Mouse (Mus musculus) midbrain, embryonic 14.5 days (tissue): ENCODE data around the gene Myo1d. TPM values are rescaled to one million over a fixed set of nuclear protein-coding genes. Genes with fewer than 3 reads are reported as not detected.

Experiments used
- ATAC-seq: fragments of 200-750 bp; cut with Nextera tagmentation; 2 replicates; pipeline ENCODE4 v1.8.0; 2017; ENCODE audit warnings: moderate number of reproducible peaks, moderate library complexity; ENCODE audit not compliant: low FRiP score, low TSS enrichment
- DNase-seq: peaks from one replicate; pipeline ENCODE4 v3.0.0-alpha.2; 2015
- H3K27ac ChIP-seq: fragments of 300-500 bp; sonication (generic); replicated peaks from 2 replicates; pipeline ENCODE4 v1.5.1; 2014; ENCODE audit warnings: mild to moderate bottlenecking, low read depth, low read length, moderate library complexity
- H3K27me3 ChIP-seq: fragments of 300-500 bp; sonication (generic); 2 replicates; pipeline ENCODE4 v1.6.1; 2014; ENCODE audit warnings: low read length, control low read depth, mixed read lengths; ENCODE audit not compliant: control insufficient read depth, insufficient read depth
- H3K36me3 ChIP-seq: fragments of 300-500 bp; sonication (generic); 2 replicates; pipeline ENCODE4 v1.6.1; 2014; ENCODE audit warnings: low read length, control low read depth; ENCODE audit not compliant: control insufficient read depth, insufficient read depth
- H3K4me1 ChIP-seq: fragments of 300-500 bp; sonication (generic); 2 replicates; pipeline ENCODE4 v1.6.1; 2014; ENCODE audit warnings: mild to moderate bottlenecking, antibody characterized with exemption, low read length, control low read depth; ENCODE audit not compliant: control insufficient read depth, insufficient read depth
- H3K4me2 ChIP-seq: fragments of 300-500 bp; sonication (generic); 2 replicates; pipeline ENCODE4 v1.6.1; 2014; ENCODE audit warnings: mild to moderate bottlenecking, low read length, moderate library complexity
- H3K4me3 ChIP-seq: fragments of 300-500 bp; sonication (generic); replicated peaks from 2 replicates; pipeline ENCODE4 v1.5.1; 2014; ENCODE audit warnings: low read depth, low read length
- H3K9ac ChIP-seq: fragments of 300-500 bp; sonication (generic); replicated peaks from 2 replicates; pipeline ENCODE4 v1.6.1; 2014; ENCODE audit warnings: mild to moderate bottlenecking, low read length, moderate library complexity
- H3K9me3 ChIP-seq: fragments of 300-500 bp; sonication (generic); 2 replicates; pipeline ENCODE4 v1.6.1; 2016; ENCODE audit warnings: low read length, control low read depth, mixed read lengths; ENCODE audit not compliant: control insufficient read depth
- WGBS: fragments of 180-500 bp; shearing (Covaris S2); extraction: QIAGEN DNeasy Blood & Tissue Kit; methylation state at CpG from one replicate; pipeline ENCODE4 v1.1.7; 2014; 5-methylcytosine and 5-hydroxymethylcytosine counted together
- polyA plus RNA-seq: library from polyadenylated mRNA; unstranded; fragments of >200 nt; fragmentation: Nextera tagmentation; extraction: Ambion mirVana; gene quantifications from 2 replicates; pipeline ENCODE4 v1.2.1, GENCODE M21; 2014

Gene Myo1d
- polyA plus RNA-seq, 1 experiment from 2014 or later = 2.6 TPM

DNA sequence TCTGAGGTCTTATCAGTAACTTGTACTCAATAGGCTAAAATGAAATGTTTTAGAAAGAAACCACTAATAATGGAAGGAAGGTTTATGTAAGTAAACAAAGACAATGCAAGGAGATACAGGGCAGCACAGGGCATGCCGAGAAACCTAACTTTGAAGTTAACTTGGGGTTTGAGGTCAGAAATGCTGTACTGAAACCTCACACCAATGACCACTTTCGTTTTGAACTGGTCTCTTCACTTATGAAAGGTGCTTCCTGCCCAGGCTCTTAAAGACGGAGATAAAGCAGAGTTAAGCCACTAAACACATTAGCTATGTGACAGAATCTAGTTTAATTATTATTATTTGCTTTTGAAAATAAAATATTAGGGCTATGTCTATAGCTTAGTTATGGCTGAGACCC lies 204.0 kb downstream of the Myo1d start:
- Histone ChIP-seq H3K4me3 (no peak overlapping the region), H3K36me3 (no peaks in the 10 kb centered on the region), H3K27ac (peak overlapping the region; percentile 96; the same call in 1 of the 2 replicates), H3K9me3 (no peaks in the 10 kb centered on the region), H3K27me3 (no peaks in the 10 kb centered on the region), H3K4me1 (peaks cover 38% of the 10 kb centered on the region), H3K4me2 (no peak overlapping the region), H3K9ac (no peak overlapping the region)
- 90% methylated on average over 3 of the region's 3 CpGs for whole genome bisulfite sequencing
- ATAC-seq (no peak), DNase-seq (no peak)

DNA sequence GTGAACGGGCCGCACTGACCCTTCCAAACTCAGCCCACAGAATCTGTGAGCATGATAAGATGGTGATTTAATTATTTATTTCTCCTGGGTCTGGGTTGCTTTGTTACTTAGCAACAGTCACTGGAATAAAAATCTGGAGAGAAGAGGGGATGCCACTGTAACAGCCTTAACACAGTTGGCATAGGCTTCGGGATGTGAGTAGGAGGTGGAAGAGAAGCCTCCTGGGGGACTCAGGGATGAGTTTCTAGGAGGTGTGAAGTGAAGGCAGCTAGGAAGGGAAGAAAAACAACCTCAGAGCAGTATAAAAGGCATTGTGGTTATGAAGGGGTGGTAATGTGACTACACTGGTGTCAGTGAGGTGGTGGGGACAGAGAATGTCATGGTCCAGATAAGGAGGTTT lies 213.5 kb downstream of the Myo1d start:
- H3K4me2 ChIP-seq = no peak overlapping the region
- H3K9ac ChIP-seq = no peak overlapping the region
- H3K36me3 ChIP-seq = no peaks in the 10 kb centered on the region
- no peak overlapping the region for H3K4me3 ChIP-seq
- no peaks in the 10 kb centered on the region for H3K9me3 ChIP-seq
- ATAC-seq (no peak), DNase-seq (peak; percentile 48)
- H3K27me3 ChIP-seq = no peaks in the 10 kb centered on the region
- H3K27ac ChIP-seq = peak overlapping the region; percentile 45
- 53% methylated on average over 3 of the region's 3 CpGs for WGBS
- H3K4me1 ChIP-seq = peaks cover 16% of the 10 kb centered on the region; the same call in 1 of the 2 replicates

DNA sequence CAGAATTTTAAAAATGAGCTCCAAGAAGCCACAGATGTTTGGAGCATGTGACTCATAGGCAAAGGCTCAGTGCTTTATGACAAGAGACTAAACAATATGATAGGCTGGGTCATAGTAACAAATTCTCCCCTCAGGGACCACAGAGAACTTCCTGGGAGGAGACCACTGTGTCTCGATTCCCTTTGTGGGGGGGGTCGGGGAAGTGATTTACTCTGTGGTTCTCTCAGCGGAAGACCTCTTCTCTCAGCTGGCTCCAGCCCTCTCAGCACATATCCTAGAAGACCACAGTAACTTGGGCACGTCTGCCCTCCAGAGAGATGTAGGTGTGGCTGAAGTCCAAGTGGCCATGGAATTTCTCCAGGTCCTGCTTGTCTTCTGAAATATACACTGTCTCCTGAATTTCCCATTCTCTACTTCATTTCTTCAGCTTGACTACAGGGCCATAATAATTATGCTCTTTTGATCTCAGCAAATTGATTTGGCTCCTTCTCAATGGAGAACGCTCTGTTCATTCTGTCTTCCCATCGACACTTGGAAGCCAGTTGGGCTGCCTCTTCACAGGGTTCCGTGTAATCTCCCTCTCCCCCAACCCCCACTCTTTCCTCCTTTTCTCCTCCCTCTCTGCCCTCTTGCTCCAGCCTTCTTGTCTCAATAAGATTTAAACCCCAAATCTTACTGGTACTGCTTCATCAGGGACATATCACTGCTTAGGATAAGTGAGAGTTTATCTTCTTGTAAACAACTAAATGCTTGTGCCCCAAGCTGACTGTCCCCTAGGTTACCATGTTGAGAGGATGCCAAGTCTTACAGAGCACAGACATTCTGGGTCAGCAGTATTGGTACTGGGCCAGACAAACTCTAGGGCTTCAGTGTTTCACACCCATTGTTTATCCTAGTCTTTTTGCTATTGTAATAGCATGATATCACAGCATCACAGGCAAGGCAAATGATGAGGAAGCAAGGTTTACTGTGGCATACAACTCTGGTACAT lies 214.6 kb downstream of the Myo1d start:
- Histone ChIP-seq H3K4me3 (no peak overlapping the region), H3K27me3 (no peaks in the 10 kb centered on the region), H3K36me3 (no peaks in the 10 kb centered on the region), H3K27ac (peak overlapping the region; percentile 45; the same call in 1 of the 2 replicates), H3K9ac (no peak overlapping the region), H3K4me2 (no peak overlapping the region), H3K9me3 (no peaks in the 10 kb centered on the region), H3K4me1 (peaks cover 16% of the 10 kb centered on the region; the same call in 1 of the 2 replicates)
- no peak for ATAC-seq
- 77% methylated on average over 7 of the region's 7 CpGs for WGBS
- peak; percentile 69 for DNase-seq

DNA sequence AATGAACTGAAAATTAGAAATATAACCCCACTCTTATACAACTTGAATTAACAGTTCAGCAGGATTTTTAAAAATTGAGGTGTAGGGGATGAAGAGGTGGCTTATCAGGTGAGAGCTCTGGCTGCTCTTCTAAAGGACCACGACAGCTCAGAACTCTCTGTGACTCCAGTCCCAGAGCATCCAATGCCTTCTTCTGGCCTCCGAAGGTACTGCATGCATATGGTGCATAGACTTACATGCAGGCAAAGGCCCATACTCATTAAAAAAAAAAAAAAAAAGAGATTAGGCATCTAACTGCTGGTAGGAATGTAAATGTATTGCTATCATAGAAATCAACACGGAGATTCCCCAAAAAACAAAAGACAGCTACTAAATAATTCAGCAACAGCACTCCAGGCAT lies 217.3 kb downstream of the Myo1d start:
- no peaks in the 10 kb centered on the region for H3K9me3 ChIP-seq
- WGBS = 38% methylated on average over 3 of the region's 3 CpGs

DNA sequence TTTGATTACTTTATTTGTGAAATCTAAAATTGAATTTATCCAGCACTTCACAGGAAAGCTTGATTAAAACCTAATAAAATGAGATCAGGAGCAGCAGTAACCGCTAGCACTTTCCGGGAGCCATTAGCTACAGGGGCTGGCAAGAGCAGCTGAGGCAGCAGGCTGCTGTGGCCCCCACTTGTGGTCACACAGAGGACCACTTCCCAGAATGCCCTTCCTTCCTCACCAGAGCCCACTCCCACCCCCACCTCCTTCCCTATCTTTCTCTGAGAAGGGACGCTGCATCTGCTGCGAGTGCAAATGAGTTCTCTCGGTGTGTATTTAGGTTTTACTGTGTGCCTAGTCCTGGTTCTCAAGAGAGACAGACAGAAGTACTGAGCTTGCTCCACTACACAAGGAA lies 219.1 kb downstream of the Myo1d start:
- no peak overlapping the region for H3K4me2 ChIP-seq
- DNase-seq (no peak), ATAC-seq (no peak)
- no peak overlapping the region for H3K27ac ChIP-seq
- H3K4me1 ChIP-seq = peaks cover 7% of the 10 kb centered on the region; the same call in 1 of the 2 replicates
- H3K9ac ChIP-seq = no peak overlapping the region
- H3K4me3 ChIP-seq = no peak overlapping the region
- WGBS = 67% methylated on average over 5 of the region's 5 CpGs
- H3K9me3 ChIP-seq = no peaks in the 10 kb centered on the region
- H3K27me3 ChIP-seq = no peaks in the 10 kb centered on the region
- H3K36me3 ChIP-seq = no peaks in the 10 kb centered on the region

More for the DNA sequence above, 217.3 kb downstream of the Myo1d start:
- no peak overlapping the region for H3K4me3 ChIP-seq
- DNase-seq (peak; percentile 69), ATAC-seq (no peak)
- H3K9ac ChIP-seq = no peak overlapping the region
- H3K36me3 ChIP-seq = no peaks in the 10 kb centered on the region
- no peak overlapping the region for H3K27ac ChIP-seq
- no peaks in the 10 kb centered on the region for H3K27me3 ChIP-seq
- no peak overlapping the region for H3K4me2 ChIP-seq
- peaks cover 16% of the 10 kb centered on the region; the same call in 1 of the 2 replicates for H3K4me1 ChIP-seq

DNA sequence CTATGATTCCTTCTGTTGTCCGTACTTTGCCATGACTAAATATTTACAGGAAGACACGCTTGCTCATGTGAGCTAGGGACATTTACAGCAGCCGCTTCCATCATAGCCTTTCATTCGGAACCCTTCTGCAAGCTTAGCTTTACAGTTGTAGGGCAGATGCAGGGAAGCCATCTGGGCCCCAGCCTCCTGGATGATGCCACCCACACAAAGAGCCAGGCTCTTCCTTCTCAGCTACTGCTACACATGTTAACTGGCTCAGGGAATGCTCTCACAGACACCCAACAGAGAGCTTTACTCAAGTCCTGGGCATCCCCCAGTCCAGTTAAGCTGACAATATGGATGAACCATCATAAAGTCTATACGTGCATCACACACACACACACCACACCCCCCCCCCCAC lies 224.4 kb downstream of the Myo1d start:
- WGBS = 92% methylated on average over 5 of the region's 5 CpGs
- Histone ChIP-seq H3K27ac (no peak overlapping the region), H3K4me2 (no peak overlapping the region), H3K9me3 (no peaks in the 10 kb centered on the region), H3K4me3 (no peak overlapping the region), H3K4me1 (peaks cover 6% of the 10 kb centered on the region), H3K27me3 (no peaks in the 10 kb centered on the region), H3K9ac (no peak overlapping the region), H3K36me3 (no peaks in the 10 kb centered on the region)
- DNase-seq (no peak), ATAC-seq (no peak)

DNA sequence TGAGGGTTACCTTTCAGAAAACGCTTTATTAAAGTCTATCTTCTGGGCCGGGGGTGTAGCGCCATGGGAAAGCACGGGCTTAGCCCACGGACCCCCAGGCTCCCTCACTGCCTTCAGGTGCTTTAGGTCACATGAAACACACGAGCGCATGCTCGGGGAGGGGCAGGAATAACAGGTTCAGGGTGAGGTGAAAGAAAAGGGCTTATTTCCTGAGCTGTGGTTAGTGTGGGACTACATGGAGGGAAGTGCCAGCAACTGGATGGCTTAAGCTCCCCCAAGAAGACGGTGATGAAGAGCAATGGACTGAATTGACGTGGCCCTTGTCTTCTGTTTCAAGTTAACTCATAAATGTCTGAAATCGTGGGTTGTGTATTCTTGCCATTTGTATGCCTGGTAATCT lies 226.8 kb downstream of the Myo1d start:
- Histone ChIP-seq H3K4me2 (no peak overlapping the region), H3K9ac (no peak overlapping the region), H3K27me3 (no peaks in the 10 kb centered on the region), H3K4me3 (no peak overlapping the region), H3K9me3 (no peaks in the 10 kb centered on the region), H3K27ac (no peak overlapping the region), H3K4me1 (peaks cover 6% of the 10 kb centered on the region), H3K36me3 (no peaks in the 10 kb centered on the region)
- no peak for ATAC-seq
- 84% methylated on average over 11 of the region's 11 CpGs for WGBS
- no peak for DNase-seq

DNA sequence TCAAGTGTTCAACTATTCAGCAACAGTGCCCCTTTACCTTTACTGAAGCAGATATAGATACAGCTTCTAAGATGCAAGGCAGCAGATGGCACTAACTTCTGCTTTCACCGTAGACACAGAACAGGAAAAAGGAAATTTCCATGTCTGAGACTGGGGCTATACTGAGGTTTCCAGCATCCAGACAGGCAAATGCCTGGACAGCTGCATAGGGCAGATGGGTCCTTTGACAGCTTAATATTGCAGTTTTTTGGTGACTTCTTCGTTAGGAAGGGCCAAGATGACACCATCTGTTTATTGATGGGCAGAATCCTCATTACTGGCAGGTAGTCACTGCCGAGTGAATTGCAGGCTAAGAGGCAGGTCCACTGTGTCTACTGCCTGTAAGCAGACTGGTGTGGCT lies 228.2 kb downstream of the Myo1d start:
- Histone ChIP-seq H3K9ac (no peak overlapping the region), H3K36me3 (no peaks in the 10 kb centered on the region), H3K9me3 (no peaks in the 10 kb centered on the region), H3K4me3 (no peak overlapping the region), H3K27me3 (no peaks in the 10 kb centered on the region), H3K4me2 (no peak overlapping the region), H3K4me1 (peaks cover 6% of the 10 kb centered on the region), H3K27ac (peak overlapping the region; percentile 43; the same call in 1 of the 2 replicates)
- WGBS = 51% methylated on average over 3 of the region's 3 CpGs
- ATAC-seq = no peak
- peak; percentile 25 for DNase-seq

DNA sequence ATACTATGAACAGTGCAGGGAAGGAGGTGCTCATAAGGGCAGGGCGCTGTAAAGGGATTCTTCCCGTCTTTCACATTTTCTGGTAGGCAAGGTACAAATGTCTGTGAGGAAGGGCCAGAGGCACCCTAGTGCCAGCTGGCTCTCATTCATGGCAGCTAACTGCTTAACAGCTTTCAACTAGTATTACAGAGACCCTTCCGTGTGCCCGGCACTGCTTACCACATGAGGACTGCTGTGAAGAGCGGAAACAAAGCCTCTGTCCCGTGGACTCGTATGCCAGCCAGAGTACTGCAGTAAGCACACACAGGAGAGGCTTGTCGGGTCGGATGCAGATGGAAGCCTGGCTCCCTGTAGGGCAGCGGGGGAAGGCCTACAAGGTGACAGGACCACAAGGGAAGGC lies 229.6 kb downstream of the Myo1d start:
- peak; percentile 26 for DNase-seq
- Histone ChIP-seq H3K27ac (no peak overlapping the region), H3K9ac (no peak overlapping the region), H3K27me3 (no peaks in the 10 kb centered on the region), H3K9me3 (no peaks in the 10 kb centered on the region), H3K4me1 (peaks cover 6% of the 10 kb centered on the region), H3K36me3 (no peaks in the 10 kb centered on the region), H3K4me3 (no peak overlapping the region), H3K4me2 (no peak overlapping the region)
- 71% methylated on average over 10 of the region's 10 CpGs for WGBS
- ATAC-seq = no peak
